Mouse (Mus musculus) bone marrow macrophage, adult 2 months (primary cell): ENCODE measurements around the gene Zfp712.

Source experiments
- CTCF ChIP-seq: IDR thresholded peaks from 2 replicates; pipeline ENCODE4 v1.5.1; 2012; ENCODE audit warnings: low read depth, mild to moderate bottlenecking, low read length, moderate library complexity
- POLR2A ChIP-seq: IDR thresholded peaks from 2 replicates; pipeline ENCODE4 v1.6.1; 2012; ENCODE audit warnings: mild to moderate bottlenecking, low read depth, low read length, borderline replicate concordance

DNA sequence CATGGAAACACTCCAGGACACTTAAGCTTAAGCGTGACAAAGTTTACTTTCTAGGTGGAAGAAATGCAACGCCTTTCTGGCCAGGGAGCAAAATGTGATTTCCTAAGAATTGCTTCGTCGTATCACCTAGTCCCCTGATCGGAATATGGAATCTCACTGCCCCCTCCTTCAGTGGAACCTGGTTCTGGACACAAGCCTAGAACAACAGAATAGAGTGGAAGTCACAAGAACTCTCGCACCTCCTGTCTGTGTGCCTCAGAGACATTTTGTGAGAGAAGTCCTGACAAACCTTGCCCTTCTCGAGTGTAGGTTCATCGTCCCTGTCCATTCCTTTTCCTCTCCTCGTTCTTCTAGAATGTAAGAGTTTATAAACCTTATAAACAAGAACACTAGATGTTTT, 46.7 kb upstream of the Zfp712 start:
- TF ChIP-seq POLR2A (no peak), CTCF (no peak)
